Mouse (Mus musculus) liver, embryonic 16.5 days (tissue): ENCODE measurements around the gene Pik3ap1. TPM values are rescaled to one million over a fixed set of nuclear protein-coding genes. Genes with fewer than 3 reads are reported as not detected.

ENCODE experiments used
- ATAC-seq: fragments of 200-750 bp; cut with Nextera tagmentation; 2 replicates; pipeline ENCODE4 v1.8.0; 2017; ENCODE audit warnings: low read depth, mild to moderate bottlenecking, moderate number of reproducible peaks, moderate library complexity
- H3K27ac ChIP-seq: fragments of 300-500 bp; sonication (generic); 2 replicates; pipeline ENCODE4 v1.5.1; 2014; ENCODE audit warnings: mild to moderate bottlenecking, low read length
- H3K27me3 ChIP-seq: fragments of 300-500 bp; sonication (generic); 2 replicates; pipeline ENCODE4 v1.6.1; 2014; ENCODE audit warnings: low read depth, low read length, mixed read lengths; ENCODE audit not compliant: control insufficient read depth, insufficient read depth
- H3K36me3 ChIP-seq: fragments of 300-500 bp; sonication (generic); 2 replicates; pipeline ENCODE4 v1.6.1; 2014; ENCODE audit warnings: mild to moderate bottlenecking; ENCODE audit not compliant: control insufficient read depth, insufficient read depth
- H3K4me1 ChIP-seq: fragments of 300-500 bp; sonication (generic); 2 replicates; pipeline ENCODE4 v1.6.1; 2014; ENCODE audit warnings: low read depth, low read length, mixed read lengths; ENCODE audit not compliant: control insufficient read depth
- H3K4me2 ChIP-seq: fragments of 300-500 bp; sonication (generic); 2 replicates; pipeline ENCODE4 v1.6.1; 2014; ENCODE audit warnings: low read depth, low read length, mixed read lengths
- H3K4me3 ChIP-seq: fragments of 300-500 bp; sonication (generic); 2 replicates; pipeline ENCODE4 v1.5.1; 2014; ENCODE audit warnings: low read depth, mild to moderate bottlenecking, low read length
- H3K9ac ChIP-seq: fragments of 300-500 bp; sonication (generic); 2 replicates; pipeline ENCODE4 v1.6.1; 2014; ENCODE audit warnings: low read depth, low read length
- H3K9me3 ChIP-seq: fragments of 300-500 bp; sonication (generic); replicated peaks from 2 replicates; pipeline ENCODE4 v1.6.1; 2016; ENCODE audit warnings: low read length; ENCODE audit not compliant: control insufficient read depth
- WGBS: fragments of 180-500 bp; shearing (Covaris S2); extraction: QIAGEN DNeasy Blood & Tissue Kit; methylation state at CpG from one replicate; pipeline ENCODE4 v1.1.7; 2014; ENCODE audit not compliant: insufficient replicate concordance; 5-methylcytosine and 5-hydroxymethylcytosine counted together
- polyA plus RNA-seq: library from polyadenylated mRNA; unstranded; fragments of >200 nt; fragmentation: Nextera tagmentation; extraction: Ambion mirVana; gene quantifications from 2 replicates; pipeline ENCODE4 v1.2.1, GENCODE M21; 2015

Pik3ap1 gene
- polyA plus RNA-seq, 1 experiment from 2014 or later = 17.9 TPM

GRCm38 (mm10) chr19:41246271-41246670 lies 138.6 kb downstream of the Pik3ap1 start:
- H3K4me2 ChIP-seq = no peak overlapping the region
- peaks cover 8% of the 10 kb centered on the region for H3K36me3 ChIP-seq
- no peak overlapping the region for H3K27ac ChIP-seq
- WGBS = 69% methylated on average over 4 of the region's 4 CpGs
- no peaks in the 10 kb centered on the region for H3K9me3 ChIP-seq
- H3K4me3 ChIP-seq = no peak overlapping the region
- no peak overlapping the region for H3K9ac ChIP-seq
- no peak for ATAC-seq
- H3K4me1 ChIP-seq = no peaks in the 10 kb centered on the region
- H3K27me3 ChIP-seq = no peaks in the 10 kb centered on the region

DNA sequence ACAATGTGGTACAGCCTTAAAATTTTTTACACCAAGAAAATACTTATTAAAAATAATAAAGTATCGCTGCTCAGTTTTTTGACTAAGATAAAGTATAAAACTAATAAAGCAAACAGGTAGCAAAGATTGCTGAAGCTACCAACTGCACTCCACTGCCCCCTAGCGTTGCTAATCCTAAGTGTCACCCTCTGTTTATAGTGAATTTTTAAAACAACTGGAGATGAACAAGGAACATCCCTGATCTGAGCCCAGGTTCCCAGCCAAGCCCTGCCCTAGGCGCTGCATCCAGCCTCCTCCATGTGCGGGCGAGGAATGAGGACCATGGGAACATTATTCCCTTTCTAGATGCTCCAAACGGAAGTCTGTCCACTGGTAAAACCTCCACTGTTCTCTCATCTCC lies 140.3 kb downstream of the Pik3ap1 start:
- no peaks in the 10 kb centered on the region for H3K4me1 ChIP-seq
- H3K4me2 ChIP-seq = no peak overlapping the region
- no peaks in the 10 kb centered on the region for H3K27me3 ChIP-seq
- no peak overlapping the region for H3K4me3 ChIP-seq
- peaks cover 10% of the 10 kb centered on the region for H3K36me3 ChIP-seq
- no peak for ATAC-seq
- H3K9me3 ChIP-seq = no peaks in the 10 kb centered on the region
- WGBS = 60% methylated on average over 6 of the region's 6 CpGs
- no peak overlapping the region for H3K27ac ChIP-seq
- H3K9ac ChIP-seq = no peak overlapping the region

DNA sequence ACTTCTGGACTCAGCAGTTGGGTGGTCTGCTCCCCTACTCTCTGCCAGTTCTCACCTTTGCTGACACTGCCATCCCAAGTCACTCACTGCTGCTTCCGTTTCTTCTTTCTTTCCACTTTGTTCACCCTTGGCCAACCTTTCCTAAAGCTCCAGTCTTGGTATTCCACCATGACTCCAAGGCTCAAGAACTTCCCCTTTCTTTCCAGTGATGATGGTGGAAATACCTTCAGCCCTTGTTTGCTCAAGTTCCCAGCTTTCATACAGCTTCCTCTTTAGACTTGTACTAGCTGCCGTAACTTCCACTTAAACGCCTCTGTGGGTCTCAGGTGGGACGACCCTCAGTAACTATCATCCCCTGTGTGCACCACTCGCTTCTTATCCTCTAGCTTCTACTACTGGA lies 142.9 kb downstream of the Pik3ap1 start:
- H3K4me1 ChIP-seq = no peaks in the 10 kb centered on the region
- no peak for ATAC-seq
- no peak overlapping the region for H3K4me2 ChIP-seq
- 82% methylated on average over 5 of the region's 5 CpGs for WGBS
- H3K27ac ChIP-seq = no peak overlapping the region
- no peaks in the 10 kb centered on the region for H3K9me3 ChIP-seq
- H3K4me3 ChIP-seq = no peak overlapping the region
- no peaks in the 10 kb centered on the region for H3K27me3 ChIP-seq
- H3K36me3 ChIP-seq = peaks cover 18% of the 10 kb centered on the region
- H3K9ac ChIP-seq = no peak overlapping the region

- Histone ChIP-seq H3K27ac (no peak overlapping the region), H3K27me3 (no peaks in the 10 kb centered on the region), H3K4me1 (no peaks in the 10 kb centered on the region), H3K9me3 (no peaks in the 10 kb centered on the region), H3K4me2 (no peak overlapping the region), H3K9ac (no peak overlapping the region), H3K4me3 (no peak overlapping the region), H3K36me3 (peaks cover 38% of the 10 kb centered on the region)
- no peak for ATAC-seq
- WGBS = 79% methylated on average over 4 of the region's 4 CpGs
These were observed 151.2 kb downstream of the Pik3ap1 start for GRCm38 (mm10) chr19:41233698-41234097.

Other genes starting within 250 kb of the Pik3ap1 start
- gene Tll2, start 178.3 kb downstream of the Pik3ap1 start, polyA plus RNA-seq = not detected in 2 replicates
- 49.2 and 50.4 TPM in 2 replicates for gene Tm9sf3, start 121.1 kb downstream of the Pik3ap1 start, polyA plus RNA-seq
- 6.3 and 6.9 TPM in 2 replicates for gene Lcor, start 97.5 kb upstream of the Pik3ap1 start, polyA plus RNA-seq
- 1.1 and 1.2 TPM in 2 replicates for gene Gm340, start 197.3 kb upstream of the Pik3ap1 start, polyA plus RNA-seq